Mouse (Mus musculus) naive thymus-derived CD4-positive, alpha-beta T cell, adult 2 months (primary cell): ENCODE data around the gene Med26.

Source experiments
- DNase-seq: peaks from one replicate; pipeline ENCODE4 v3.0.0-alpha.2; 2011; ENCODE audit warnings: low read depth

Gene Med26

GRCm38 (mm10) chr8:72487014-72487413, 61.1 kb downstream of the Med26 start:
- no peak for DNase-seq

- DNase-seq: no peak
These were observed 62.4 kb downstream of the Med26 start for GRCm38 (mm10) chr8:72485456-72486199.

- DNase-seq: peak; percentile 98
These were observed 73.1 kb downstream of the Med26 start, which contains the start of gene Cherp for GRCm38 (mm10) chr8:72474826-72475546. Gene Cherp (minus strand): TSS chr8:72475226.

DNA sequence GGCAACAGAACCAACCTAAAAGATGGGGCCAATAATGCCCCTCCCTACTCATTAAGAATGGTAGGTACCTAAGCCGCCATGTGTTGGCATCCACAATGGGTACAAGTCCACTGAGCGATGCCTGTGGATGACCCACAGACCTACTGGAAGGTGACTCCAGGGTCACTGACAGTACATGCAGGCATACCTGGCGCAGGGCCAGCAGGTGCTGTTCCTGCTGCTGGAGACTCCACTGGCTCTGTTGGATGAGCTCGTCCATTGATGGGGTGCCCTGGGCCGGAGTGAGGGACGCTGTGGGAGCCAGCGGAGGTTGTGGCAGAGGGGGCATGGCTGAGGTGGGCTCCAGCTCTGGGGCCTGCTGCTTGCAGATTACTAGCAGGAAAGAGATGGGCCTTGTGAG, 77.4 kb downstream of the Med26 start:
- DNase-seq: no peak

- DNase-seq: no peak
These were observed 78.1 kb downstream of the Med26 start for GRCm38 (mm10) chr8:72469984-72470383.

- DNase-seq: no peak
These were observed 78.8 kb downstream of the Med26 start for GRCm38 (mm10) chr8:72469243-72469642.

DNA sequence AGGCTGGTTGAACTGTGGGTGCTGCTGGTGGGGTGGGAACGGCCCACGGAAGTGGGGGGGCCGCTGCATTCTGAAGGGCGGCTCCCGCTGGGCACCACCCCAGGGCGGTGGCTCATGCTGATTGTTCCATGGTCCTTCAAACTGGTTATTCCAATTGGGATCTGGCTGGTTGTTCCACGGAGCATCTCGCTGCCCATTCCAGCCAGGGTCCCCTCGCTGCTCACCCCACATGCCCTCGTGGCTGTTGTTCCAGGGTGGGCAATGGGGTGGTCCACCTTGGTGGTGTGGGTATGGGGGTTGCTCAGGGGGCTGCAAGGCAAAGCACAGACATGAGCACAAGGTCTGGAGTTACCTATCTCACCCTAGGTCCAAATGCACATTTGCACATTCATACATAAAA, 83.9 kb downstream of the Med26 start:
- no peak for DNase-seq

DNA sequence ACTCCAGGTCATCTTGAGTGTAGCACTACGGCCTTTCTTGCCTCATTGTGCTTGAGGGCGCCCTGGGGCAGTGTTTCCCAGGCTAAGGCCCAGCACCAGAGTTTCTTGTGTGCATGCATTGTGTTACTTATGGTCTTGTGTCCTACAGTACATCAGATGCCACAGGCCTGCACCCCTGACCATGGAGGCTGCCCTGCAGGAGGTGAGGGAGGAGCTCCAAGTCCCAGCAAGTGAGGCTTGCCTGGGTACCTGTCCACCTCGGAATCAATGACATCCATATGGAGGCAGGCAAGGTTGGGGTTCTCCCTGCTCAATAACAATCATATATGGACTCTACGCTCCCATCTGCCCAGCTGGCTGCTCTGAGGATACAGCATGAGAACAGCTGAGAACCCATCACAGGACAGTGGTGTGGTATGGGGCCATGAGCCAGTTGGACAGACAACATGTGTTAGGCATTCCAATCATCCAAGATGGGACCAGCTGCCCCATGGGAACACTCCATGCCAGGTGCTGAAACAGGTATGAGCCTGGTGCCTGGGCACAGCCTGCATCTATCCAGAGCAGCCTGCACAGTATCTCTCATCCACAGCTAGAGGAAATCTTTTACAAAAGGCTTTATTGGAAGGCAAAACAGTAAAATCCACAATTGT, 88.1 kb downstream of the Med26 start:
- DNase-seq: no peak

DNA sequence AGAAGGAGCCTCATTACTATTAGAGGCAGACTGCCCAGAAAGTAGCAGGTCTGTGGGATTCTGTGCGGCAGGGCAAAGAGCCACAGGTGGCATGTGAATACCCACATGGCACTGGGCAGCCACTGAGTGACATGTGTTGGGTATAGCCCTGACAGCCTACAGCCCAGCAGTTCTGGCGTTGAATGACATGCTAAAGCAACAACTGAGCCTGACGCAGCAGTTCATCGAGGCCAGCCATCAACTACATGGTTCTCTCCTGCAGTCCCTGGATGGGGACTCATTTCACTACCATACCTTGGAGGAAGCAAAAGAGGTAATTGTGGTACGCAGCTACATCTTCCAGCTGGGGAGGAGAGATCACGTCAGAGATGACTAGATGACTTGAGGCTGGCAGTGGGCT, 89.6 kb downstream of the Med26 start:
- DNase-seq: no peak

- DNase-seq: no peak
These were observed 90.3 kb downstream of the Med26 start for GRCm38 (mm10) chr8:72457806-72458205.

- no peak for DNase-seq
These were observed 92.8 kb downstream of the Med26 start for GRCm38 (mm10) chr8:72455317-72455716.

DNA sequence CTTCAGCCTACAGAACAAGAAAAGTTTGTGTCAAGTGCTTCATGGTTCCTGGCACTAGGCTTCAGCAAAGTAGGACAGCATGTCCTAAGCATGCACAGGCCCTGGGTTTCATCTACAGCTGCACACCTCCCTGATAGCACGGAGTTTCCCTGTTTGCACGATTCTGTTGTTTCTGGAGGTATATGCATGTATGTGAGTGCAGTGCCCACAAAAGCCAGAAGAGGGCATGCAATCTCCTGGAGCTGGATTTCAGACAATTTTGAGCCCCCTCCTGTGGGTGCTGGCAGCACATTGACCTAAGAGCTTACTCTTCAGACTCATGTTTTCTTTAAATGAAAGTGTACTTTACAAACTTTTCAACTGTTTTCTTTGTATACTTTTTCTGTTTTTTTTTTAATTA, 94.2 kb downstream of the Med26 start:
- no peak for DNase-seq

GRCm38 (mm10) chr8:72451516-72451915, 96.6 kb downstream of the Med26 start:
- no peak for DNase-seq

DNA sequence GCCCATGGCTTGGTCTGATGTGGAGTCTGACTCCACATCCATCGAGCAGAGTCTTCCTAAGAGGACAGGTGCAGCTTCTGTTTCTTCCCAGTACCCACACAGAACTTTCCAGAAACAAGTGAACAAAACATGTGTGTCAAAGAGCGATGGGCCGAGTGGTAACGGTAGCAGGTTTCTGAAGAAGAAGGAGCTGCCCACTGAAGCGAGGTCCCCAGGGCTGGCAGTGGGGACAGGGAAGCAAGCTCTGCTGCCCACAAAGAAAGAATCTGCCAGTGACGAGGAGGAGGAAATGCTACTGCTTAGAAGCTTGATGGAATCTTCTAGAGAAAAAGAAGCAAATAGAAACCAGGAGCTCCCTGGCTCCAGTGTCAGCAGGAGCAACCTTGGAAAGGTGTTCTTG, 103.0 kb downstream of the Med26 start:
- DNase-seq: no peak
